Mouse (Mus musculus) C2C12 (cell line): ENCODE results near the gene Mapk11.

ENCODE experiments used
- CTCF ChIP-seq: IDR thresholded peaks from one replicate; pipeline ENCODE4 v1.5.1; 2011; ENCODE audit not compliant: control insufficient read depth, insufficient read depth, insufficient read length
- MYOD1 ChIP-seq: IDR thresholded peaks from one replicate; pipeline ENCODE4 v1.6.1; 2011; ENCODE audit warnings: low read depth; ENCODE audit not compliant: control insufficient read depth, insufficient read length
- MYOG ChIP-seq: IDR thresholded peaks from one replicate; pipeline ENCODE4 v1.6.1; 2011; ENCODE audit not compliant: control insufficient read depth, insufficient read length; ENCODE audit errors: extremely low read depth
- USF1 ChIP-seq: IDR thresholded peaks from one replicate; pipeline ENCODE4 v1.6.1; 2011; ENCODE audit warnings: low read depth, mild to moderate bottlenecking, control low read depth, moderate library complexity

DNA sequence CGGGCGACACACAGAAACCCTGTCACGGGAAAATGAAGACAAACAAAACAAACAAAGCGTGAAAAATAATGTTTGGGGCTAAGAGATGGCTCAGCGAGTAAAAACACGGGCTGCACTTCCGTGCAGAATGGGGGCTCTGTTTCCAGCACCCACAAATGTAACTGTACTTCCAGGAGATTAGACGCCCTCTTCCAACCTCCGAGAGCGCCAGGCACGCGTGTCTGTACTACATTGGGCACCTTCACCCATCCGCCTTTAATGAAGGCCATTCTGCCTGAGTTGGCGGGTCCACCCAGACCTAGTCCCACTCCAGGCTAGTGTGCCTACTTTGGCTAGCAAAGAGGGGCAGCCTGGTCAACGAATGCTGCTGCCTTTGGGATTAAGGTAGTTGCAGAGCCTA lies 47.6 kb upstream of the Mapk11 start:
- TF ChIP-seq USF1 (no peak), CTCF (no peak), MYOD1 (no peak), MYOG (no peak)
